Mouse (Mus musculus) embryonic fibroblast, embryonic 13.5 days (primary cell): ENCODE measurements around the gene Nt5c3.

Experiments used
- CTCF ChIP-seq: IDR thresholded peaks from 2 replicates; pipeline ENCODE4 v1.5.1; 2011; ENCODE audit warnings: mild to moderate bottlenecking, control low read depth, low read length, moderate library complexity, borderline replicate concordance; ENCODE audit not compliant: insufficient read depth
- POLR2A ChIP-seq: IDR thresholded peaks from 2 replicates; pipeline ENCODE4 v1.6.1; 2011; ENCODE audit warnings: low read depth, mild to moderate bottlenecking, control low read depth, low read length, moderate library complexity

DNA sequence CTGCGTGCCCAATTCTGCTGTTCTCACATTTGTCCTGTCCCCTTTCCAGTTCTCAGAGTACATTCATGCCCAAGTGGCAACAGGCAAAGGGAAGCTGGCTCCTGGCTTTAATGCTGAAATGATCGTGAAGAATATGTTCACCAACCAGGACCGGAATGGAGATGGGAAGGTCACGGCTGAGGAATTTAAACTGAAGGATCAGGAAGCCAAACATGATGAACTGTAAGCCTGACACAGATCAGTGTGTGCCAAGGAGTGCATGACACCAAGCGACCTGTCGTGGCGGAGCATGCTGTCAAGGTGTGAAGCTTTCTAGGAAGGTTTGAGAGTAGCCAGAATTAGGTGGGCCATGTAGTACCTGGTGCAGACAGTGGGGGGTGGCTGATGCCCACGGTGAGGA, 45.7 kb downstream of the Nt5c3 start:
- TF ChIP-seq POLR2A (no peak), CTCF (no peak)
